Mouse (Mus musculus) gastrocnemius, adult 2 months (tissue): ENCODE measurements around the gene BC004004. TPM values are rescaled to one million over a fixed set of nuclear protein-coding genes. Genes with fewer than 3 reads are reported as not detected.
"Not testable (repeated sequence)": the region's sequence is repeated elsewhere in the genome, so short reads cannot be mapped to it uniquely, and the experiment has no call there.

Source experiments
- DNase-seq: peaks from one replicate; pipeline ENCODE4 v3.0.0; 2022
- H3K27ac ChIP-seq: fragments of 200-600 bp; 2 replicates; pipeline ENCODE4 v1.8.1; 2022; ENCODE audit warnings: mild to moderate bottlenecking
- H3K4me3 ChIP-seq: fragments of 200-600 bp; 2 replicates; pipeline ENCODE4 v1.8.1; 2022; ENCODE audit warnings: mild to moderate bottlenecking, moderate library complexity
- CTCF ChIP-seq: fragments of 200-600 bp; IDR thresholded peaks from 2 replicates; pipeline ENCODE4 v1.8.1; 2022; ENCODE audit warnings: antibody characterized with exemption, mild to moderate bottlenecking, moderate library complexity
- intact Hi-C: fragments of 180-260 bp; cut with DNase I; formaldehyde crosslinking; loops from one replicate; pipeline ENCODE4 v1.15.1; 2025
- total RNA-seq, 2 experiments: library from RNA; stranded (reverse); gene quantifications; 2 replicates each; pipeline ENCODE4 v1.2.3; 2021

Gene BC004004
- total RNA-seq, 2 experiments from 2014 or later: 110 to 121 TPM

- no peak for TF ChIP-seq CTCF
- peak within 1 kb of the TSS; percentile 97 for H3K27ac ChIP-seq
- peak; percentile 88 for DNase-seq
- H3K4me3 ChIP-seq: peak within 1 kb of the TSS; percentile 90
- intact Hi-C loops: loop anchor here (5.0 kb wide), 1 partner anchor 248 kb away; no protein-coding TSS in a partner anchor
Observed at GRCm38 (mm10) chr17:29263840-29264633, 4.6 kb upstream of the BC004004 start, which contains the start of gene Ppil1. Ppil1 (minus strand) TSS chr17:29264186.

GRCm38 (mm10) chr17:29264760-29265159 is 3.8 kb upstream of the BC004004 start:
- intact Hi-C loops: loop anchor here (5.0 kb wide), 1 partner anchor 248 kb away; no protein-coding TSS in a partner anchor
- TF ChIP-seq CTCF: no peak
- DNase-seq: no peak
- H3K4me3 ChIP-seq: peak overlapping the region; percentile 90
- peak overlapping the region; percentile 97 for H3K27ac ChIP-seq

- DNase-seq, H3K4me3 ChIP-seq, intact Hi-C loops, H3K27ac ChIP-seq: not testable (repeated sequence)
Observed at GRCm38 (mm10) chr17:29267040-29267439, 1.5 kb upstream of the BC004004 start.

- Histone ChIP-seq H3K27ac (peak overlapping the region; percentile 94), H3K4me3 (peak overlapping the region; percentile 85)
- TF ChIP-seq CTCF: no peak
- intact Hi-C loops: loop anchor here (1.0 kb wide), 1 partner anchor 103 kb away; no protein-coding TSS in a partner anchor
- no peak for DNase-seq
Observed at GRCm38 (mm10) chr17:29267931-29268681, 482 bp upstream of the BC004004 start.

GRCm38 (mm10) chr17:29269349-29269706 is 740 bp downstream of the BC004004 start:
- Histone ChIP-seq H3K27ac (peak overlapping the region; percentile 94), H3K4me3 (peak overlapping the region; percentile 85)
- intact Hi-C loops: no loop called here
- TF ChIP-seq CTCF: no peak
- DNase-seq: no peak

- Histone ChIP-seq H3K27ac (peak overlapping the region; percentile 94), H3K4me3 (peak overlapping the region; percentile 85)
- intact Hi-C loops: loop anchor here (5.0 kb wide), 2 partner anchors 62 to 87 kb away; no protein-coding TSS in a partner anchor
- DNase-seq: no peak
- TF ChIP-seq CTCF: no peak
Observed at GRCm38 (mm10) chr17:29270148-29270698, 1.6 kb downstream of the BC004004 start.

- intact Hi-C loops: loop anchor here (5.0 kb wide), 2 partner anchors 59 to 84 kb away; no protein-coding TSS in a partner anchor
Observed at GRCm38 (mm10) chr17:29273156-29273555, 4.6 kb downstream of the BC004004 start.

GRCm38 (mm10) chr17:29273889-29274288 is 5.3 kb downstream of the BC004004 start:
- intact Hi-C loops: loop anchor here (5.0 kb wide), 2 partner anchors 58 to 83 kb away; no protein-coding TSS in a partner anchor
- Histone ChIP-seq H3K27ac (peak overlapping the region; percentile 79), H3K4me3 (peak overlapping the region; percentile 50)
- peak; percentile 63 for DNase-seq
- TF ChIP-seq CTCF: no peak

More at GRCm38 (mm10) chr17:29273156-29273555, 4.6 kb downstream of the BC004004 start:
- no peak for DNase-seq
- Histone ChIP-seq H3K27ac (no peak overlapping the region; the same call in 1 of the 2 replicates), H3K4me3 (no peak overlapping the region)
- no peak for TF ChIP-seq CTCF

- Histone ChIP-seq H3K4me3 (no peak overlapping the region), H3K27ac (no peak overlapping the region)
- TF ChIP-seq CTCF: no peak
- DNase-seq: no peak
- intact Hi-C loops: no loop called here
Observed at GRCm38 (mm10) chr17:29280422-29280821, 11.8 kb downstream of the BC004004 start.

GRCm38 (mm10) chr17:29281541-29281940 is 13.0 kb downstream of the BC004004 start:
- H3K4me3 ChIP-seq: no peak overlapping the region
- H3K27ac ChIP-seq: no peak overlapping the region
- intact Hi-C loops: no loop called here
- no peak for TF ChIP-seq CTCF
- DNase-seq: no peak

- Histone ChIP-seq H3K4me3 (no peak overlapping the region), H3K27ac (no peak overlapping the region)
- intact Hi-C loops: no loop called here
- TF ChIP-seq CTCF: no peak
- DNase-seq: no peak
Observed at GRCm38 (mm10) chr17:29282216-29282952, 13.8 kb downstream of the BC004004 start.

GRCm38 (mm10) chr17:29291793-29292192 is 23.2 kb downstream of the BC004004 start:
- no peak for DNase-seq
- no peak for TF ChIP-seq CTCF
- H3K4me3 ChIP-seq: no peak overlapping the region
- H3K27ac ChIP-seq: no peak overlapping the region
- intact Hi-C loops: no loop called here
